Mouse (Mus musculus) left cerebral cortex, postnatal 4 days (tissue): ENCODE measurements around the gene Mllt3. TPM values are rescaled to one million over a fixed set of nuclear protein-coding genes. Genes with fewer than 3 reads are reported as not detected.

Experiments used
- DNase-seq: peaks from one replicate; pipeline ENCODE4 v3.0.0-alpha.2; 2022
- intact Hi-C: fragments of 180-260 bp; cut with DNase I; formaldehyde crosslinking; loops from one replicate; pipeline ENCODE4 v1.15.1; 2025
- total RNA-seq, 2 experiments: library from RNA; stranded (reverse); gene quantifications; 2 replicates each; pipeline ENCODE4 v1.2.3; 2021

The Mllt3 gene
- total RNA-seq, 2 experiments from 2014 or later: 67.9 to 74.0 TPM

DNA sequence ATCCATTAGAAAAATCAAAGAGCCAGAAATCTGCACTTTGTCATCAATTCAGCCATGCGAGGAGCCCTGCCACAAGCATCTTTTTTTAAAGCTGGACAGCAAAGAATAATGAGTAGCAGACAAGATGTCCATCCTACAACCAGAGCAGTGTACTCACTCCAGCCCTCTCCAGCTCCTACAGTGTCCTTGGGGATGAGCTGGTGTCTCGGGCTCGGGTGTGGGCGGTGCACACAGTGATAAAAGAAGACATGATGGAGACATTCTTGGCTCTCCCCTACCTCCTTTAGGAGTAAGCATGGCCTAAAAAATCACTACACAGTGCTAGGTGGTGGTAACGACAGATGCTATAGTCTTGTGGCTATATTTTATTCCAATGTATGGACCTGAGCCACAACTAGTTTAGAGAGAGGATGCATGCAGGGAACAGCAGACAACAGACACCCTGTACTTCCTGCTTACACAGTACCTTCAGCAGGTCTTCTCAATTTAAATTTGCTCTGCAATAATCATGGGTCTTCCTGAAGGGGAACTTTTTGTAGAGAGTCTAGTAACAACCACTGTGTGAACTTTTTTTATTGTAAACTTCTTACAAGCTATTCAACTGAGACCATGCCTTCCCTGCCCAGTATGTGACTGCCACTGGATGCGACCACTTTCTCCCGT, 78.6 kb downstream of the Mllt3 start:
- intact Hi-C loops: no loop called here
- no peak for DNase-seq

DNA sequence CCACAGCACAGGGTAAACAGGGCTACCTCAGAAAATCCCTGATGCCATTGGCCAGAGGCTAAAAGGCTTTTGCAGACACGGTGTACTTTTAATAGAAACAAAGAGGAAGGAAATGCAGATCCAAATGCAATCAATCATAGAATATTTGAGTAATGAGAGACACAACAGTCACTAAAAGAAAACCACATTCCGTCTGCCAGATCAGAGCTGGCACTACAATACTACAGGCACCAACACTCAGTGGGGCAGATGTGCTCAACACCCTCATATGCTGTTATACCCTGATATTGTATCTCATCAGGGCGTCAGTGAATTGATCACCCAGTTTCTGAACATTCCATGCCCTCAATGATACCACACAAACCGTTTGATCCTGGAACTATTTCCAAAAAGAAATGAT, 79.4 kb downstream of the Mllt3 start:
- intact Hi-C loops: no loop called here
- DNase-seq: no peak

GRCm38 (mm10) chr4:87953268-87953667, 79.9 kb downstream of the Mllt3 start:
- no peak for DNase-seq
- intact Hi-C loops: no loop called here

DNA sequence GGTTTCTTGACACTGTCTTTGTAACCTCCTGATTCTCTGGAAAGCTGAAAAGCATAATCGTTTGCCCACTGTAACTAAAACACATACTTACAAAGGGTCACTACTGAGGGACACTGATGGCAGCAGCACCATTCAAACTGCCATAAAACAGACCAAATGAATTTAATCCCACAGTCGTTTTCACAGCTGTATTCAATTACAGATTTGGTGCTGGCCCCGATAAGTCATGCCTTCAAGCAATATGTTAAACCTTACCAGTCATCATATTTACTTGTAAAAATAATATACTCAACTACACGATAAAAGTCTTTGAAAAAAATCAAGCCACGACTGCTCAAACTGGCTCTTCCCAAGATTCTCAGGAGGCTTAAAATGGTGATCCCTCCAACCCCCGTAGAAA, 83.7 kb downstream of the Mllt3 start:
- intact Hi-C loops: no loop called here
- no peak for DNase-seq

- intact Hi-C loops: no loop called here
Measured at GRCm38 (mm10) chr4:87944320-87944719, 88.8 kb downstream of the Mllt3 start.

DNA sequence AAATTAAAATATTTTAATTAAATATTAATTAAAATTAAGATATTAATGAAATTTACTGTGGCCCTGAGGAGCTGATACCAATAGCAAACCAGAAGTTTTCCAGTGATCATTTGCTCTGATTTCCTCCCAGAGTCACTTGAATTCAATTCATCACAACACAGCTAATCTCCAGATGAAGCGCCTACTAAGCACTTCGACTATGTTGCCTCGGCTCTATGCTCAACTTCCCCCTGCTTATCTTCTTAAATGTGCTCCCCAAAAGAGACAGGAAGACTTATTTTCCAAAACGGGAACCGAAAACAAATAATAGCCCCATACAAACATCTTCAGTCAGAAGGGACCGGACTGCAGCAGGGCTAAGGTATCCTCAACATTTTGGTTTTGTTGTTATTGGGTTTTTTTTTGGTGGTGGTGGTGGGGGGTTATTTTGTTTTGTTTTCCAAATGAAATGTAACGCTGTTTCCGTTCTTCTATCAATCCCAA, 90.2 kb downstream of the Mllt3 start:
- intact Hi-C loops: no loop called here
- DNase-seq: no peak

More at GRCm38 (mm10) chr4:87944320-87944719, 88.8 kb downstream of the Mllt3 start:
- DNase-seq: no peak

DNA sequence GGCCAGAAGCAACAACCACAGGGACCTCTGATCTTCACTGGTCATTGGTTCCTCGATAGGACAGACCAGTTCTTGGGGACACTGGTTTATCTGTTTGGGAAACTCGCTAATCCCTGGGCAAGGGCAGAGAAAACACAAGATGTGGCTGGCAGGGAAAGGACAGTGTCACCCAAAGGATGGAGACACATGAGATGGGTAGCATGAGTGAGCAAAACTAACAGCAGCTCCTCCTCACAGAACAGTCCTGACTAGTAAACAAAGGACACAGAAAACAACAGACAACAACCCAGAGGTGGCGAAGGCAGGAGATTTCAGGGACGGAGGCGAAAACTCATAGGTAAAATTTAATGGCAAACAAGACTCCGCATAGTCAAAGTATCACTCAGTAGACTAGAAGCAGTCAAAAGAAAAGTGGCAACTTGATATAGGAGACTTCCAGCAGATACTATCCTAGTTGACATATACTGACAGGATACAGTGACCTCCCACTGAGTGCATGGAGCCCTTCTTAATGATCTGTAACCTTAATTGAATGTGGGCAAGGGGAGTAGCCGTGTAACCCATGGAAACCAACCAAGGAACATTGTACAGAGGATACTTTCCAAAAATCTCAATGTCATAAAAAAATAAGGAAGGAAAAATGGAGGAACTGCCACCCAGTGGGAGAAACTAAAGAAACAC, 93.5 kb downstream of the Mllt3 start:
- DNase-seq: no peak
- intact Hi-C loops: no loop called here

- intact Hi-C loops: no loop called here
- DNase-seq: no peak
Measured at GRCm38 (mm10) chr4:87936326-87936725, 96.8 kb downstream of the Mllt3 start.

GRCm38 (mm10) chr4:87933701-87934337, 99.3 kb downstream of the Mllt3 start:
- intact Hi-C loops: no loop called here

GRCm38 (mm10) chr4:87930356-87931245, 102.6 kb downstream of the Mllt3 start:
- intact Hi-C loops: no loop called here
- DNase-seq: no peak

More at GRCm38 (mm10) chr4:87933701-87934337, 99.3 kb downstream of the Mllt3 start:
- DNase-seq: no peak

DNA sequence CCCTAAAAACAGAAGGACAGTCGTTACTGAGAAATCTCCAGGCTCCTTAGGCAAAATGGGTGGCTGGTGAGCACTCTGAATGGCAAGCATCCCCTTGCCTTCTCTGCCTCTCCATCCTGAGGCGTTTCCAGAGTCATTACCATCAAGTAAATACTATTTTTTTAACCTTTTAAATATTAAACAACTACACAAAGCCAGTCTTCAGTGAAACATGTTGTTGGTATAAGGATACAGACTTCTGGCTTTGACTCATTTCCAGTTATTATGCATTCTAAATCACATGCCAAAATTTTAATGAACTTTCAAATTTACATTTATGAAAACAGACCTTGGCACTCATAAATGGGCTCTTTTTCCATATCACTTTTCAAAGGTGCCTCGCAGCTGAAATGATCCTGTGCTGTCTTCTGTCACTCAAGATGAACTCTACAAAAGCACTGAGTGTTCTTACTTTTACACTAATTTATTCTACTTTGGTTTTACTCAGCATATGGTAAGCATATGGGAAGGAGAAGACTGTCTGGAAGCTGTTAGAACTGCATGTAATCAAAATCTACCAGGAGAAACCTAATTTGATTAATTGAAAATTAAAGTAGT, 104.5 kb downstream of the Mllt3 start:
- intact Hi-C loops: no loop called here
- DNase-seq: no peak

GRCm38 (mm10) chr4:87927354-87927753, 105.8 kb downstream of the Mllt3 start:
- no peak for DNase-seq
- intact Hi-C loops: no loop called here

GRCm38 (mm10) chr4:87920664-87921063, 112.5 kb downstream of the Mllt3 start:
- intact Hi-C loops: no loop called here

DNA sequence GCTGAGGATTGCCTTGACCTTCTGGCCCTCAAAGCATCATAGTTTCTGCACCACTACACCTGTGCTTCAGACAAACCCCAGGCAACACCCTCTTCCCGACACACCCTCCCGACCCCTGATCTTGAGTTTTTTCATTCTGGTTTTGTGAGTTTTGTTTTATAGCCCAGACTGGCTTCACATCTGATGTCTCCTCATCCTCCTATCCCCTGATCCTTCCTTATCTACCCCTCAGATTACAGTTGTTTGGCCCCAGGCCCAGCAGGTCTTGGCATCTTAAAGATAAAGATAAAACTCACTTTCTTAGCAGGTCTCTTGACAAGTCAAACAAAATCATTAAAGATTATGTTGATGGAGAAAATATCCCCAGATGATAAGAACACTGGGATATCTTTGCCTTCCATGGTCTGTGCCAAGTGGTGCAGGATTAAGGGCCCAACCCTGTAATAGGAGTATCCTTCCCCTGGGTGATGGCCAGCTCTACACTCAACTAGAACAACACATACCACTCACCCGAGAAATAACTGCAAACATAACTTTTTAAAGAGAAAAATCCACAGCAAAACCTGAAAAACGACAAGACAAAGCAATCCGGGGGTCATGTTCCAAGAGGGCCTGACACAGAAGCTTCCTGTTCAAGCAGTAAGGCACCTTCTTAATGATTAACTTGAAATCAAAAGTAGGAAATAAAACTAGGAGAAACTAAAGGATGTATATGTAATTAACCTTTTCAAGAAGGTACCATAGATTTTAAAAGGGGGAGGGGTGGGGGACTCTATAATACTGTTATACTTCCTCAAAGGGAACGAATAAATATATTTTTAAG, 121.8 kb downstream of the Mllt3 start:
- DNase-seq: no peak
- intact Hi-C loops: no loop called here

More at GRCm38 (mm10) chr4:87920664-87921063, 112.5 kb downstream of the Mllt3 start:
- DNase-seq: no peak

GRCm38 (mm10) chr4:87905149-87905771, 127.9 kb downstream of the Mllt3 start:
- intact Hi-C loops: no loop called here
- DNase-seq: no peak

DNA sequence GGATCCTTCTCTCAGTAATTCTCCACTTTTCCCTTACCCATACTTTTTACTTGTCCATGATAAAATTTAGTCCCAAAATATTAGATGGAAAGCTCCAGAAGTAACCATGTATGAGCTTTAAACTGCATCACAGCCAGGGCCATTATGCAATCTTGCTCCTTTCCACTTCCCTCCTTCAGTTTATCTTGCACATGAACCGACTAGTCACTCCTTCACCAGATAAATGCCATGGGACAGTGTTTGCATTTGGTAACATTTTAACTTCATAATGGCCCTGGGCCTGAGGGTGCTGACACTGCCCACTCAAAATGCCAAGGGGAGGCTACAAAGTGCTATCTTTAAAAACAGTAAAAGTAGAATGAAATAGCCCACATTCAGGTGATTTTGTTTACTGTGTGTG, 128.4 kb downstream of the Mllt3 start:
- DNase-seq: no peak
- intact Hi-C loops: no loop called here

DNA sequence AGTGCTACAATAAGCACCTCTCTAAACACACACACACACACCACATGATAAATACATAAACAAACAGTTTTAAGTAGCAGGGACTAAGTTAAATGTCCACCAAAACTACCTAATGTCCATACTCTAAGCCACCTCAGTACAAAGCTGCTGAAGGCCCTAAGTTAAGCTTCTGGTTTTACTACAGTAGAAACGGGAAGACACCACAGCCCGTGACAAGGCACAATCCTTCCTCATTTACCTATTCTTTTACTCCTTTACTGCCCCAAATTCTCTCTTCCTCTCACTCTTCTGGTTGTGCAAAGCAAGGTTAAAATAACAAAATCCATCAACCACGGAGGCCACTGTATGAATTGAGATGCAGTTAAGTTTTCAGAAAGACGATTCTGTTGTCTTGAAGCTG, 130.6 kb downstream of the Mllt3 start:
- intact Hi-C loops: no loop called here
- no peak for DNase-seq

- DNase-seq: no peak
- intact Hi-C loops: no loop called here
Measured at GRCm38 (mm10) chr4:87901166-87901565, 132.0 kb downstream of the Mllt3 start.

GRCm38 (mm10) chr4:87893498-87893897, 139.7 kb downstream of the Mllt3 start:
- intact Hi-C loops: no loop called here
- no peak for DNase-seq
